Mouse (Mus musculus) midbrain, embryonic 16.5 days (tissue): ENCODE measurements around the gene Sall2. TPM values are rescaled to one million over a fixed set of nuclear protein-coding genes. Genes with fewer than 3 reads are reported as not detected.
"Not testable (repeated sequence)": the region's sequence is repeated elsewhere in the genome, so short reads cannot be mapped to it uniquely, and the experiment has no call there.

Experiments used
- ATAC-seq: fragments of 200-750 bp; cut with Nextera tagmentation; 2 replicates; pipeline ENCODE4 v1.8.0; 2017; ENCODE audit warnings: moderate TSS enrichment
- H3K27ac ChIP-seq: fragments of 300-500 bp; sonication (generic); 2 replicates; pipeline ENCODE4 v1.5.1; 2014; ENCODE audit warnings: mild to moderate bottlenecking, low read length, mixed read lengths
- H3K27me3 ChIP-seq: fragments of 300-500 bp; sonication (generic); 2 replicates; pipeline ENCODE4 v1.6.1; 2014; ENCODE audit warnings: low read depth, low read length, mixed read lengths; ENCODE audit not compliant: control insufficient read depth, insufficient read depth
- H3K36me3 ChIP-seq: fragments of 300-500 bp; sonication (generic); 2 replicates; pipeline ENCODE4 v1.6.1; 2014; ENCODE audit warnings: mild to moderate bottlenecking, low read length, moderate library complexity, mixed read lengths; ENCODE audit not compliant: control insufficient read depth, insufficient read depth
- H3K4me1 ChIP-seq: fragments of 300-500 bp; sonication (generic); 2 replicates; pipeline ENCODE4 v1.6.1; 2014; ENCODE audit warnings: mild to moderate bottlenecking, low read length, mixed read lengths; ENCODE audit not compliant: control insufficient read depth, insufficient read depth
- H3K4me2 ChIP-seq: fragments of 300-500 bp; sonication (generic); 2 replicates; pipeline ENCODE4 v1.6.1; 2014; ENCODE audit warnings: mild to moderate bottlenecking, low read length, mixed read lengths
- H3K4me3 ChIP-seq: fragments of 300-500 bp; sonication (generic); 2 replicates; pipeline ENCODE4 v1.5.1; 2014; ENCODE audit warnings: low read depth, mild to moderate bottlenecking, low read length, moderate library complexity, mixed read lengths
- H3K9ac ChIP-seq: fragments of 300-500 bp; sonication (generic); 2 replicates; pipeline ENCODE4 v1.6.1; 2014; ENCODE audit warnings: low read depth, low read length, mixed read lengths
- H3K9me3 ChIP-seq: fragments of 300-500 bp; sonication (generic); replicated peaks from 2 replicates; pipeline ENCODE4 v1.6.1; 2014; ENCODE audit warnings: mild to moderate bottlenecking, low read length, mixed read lengths; ENCODE audit not compliant: control insufficient read depth, poor library complexity, severe bottlenecking
- WGBS: fragments of 180-500 bp; shearing (Covaris S2); extraction: QIAGEN DNeasy Blood & Tissue Kit; methylation state at CpG from one replicate; pipeline ENCODE4 v1.1.7; 2014; 5-methylcytosine and 5-hydroxymethylcytosine counted together
- polyA plus RNA-seq: library from polyadenylated mRNA; unstranded; fragments of >200 nt; fragmentation: Nextera tagmentation; extraction: Ambion mirVana; gene quantifications from 2 replicates; pipeline ENCODE4 v1.2.1, GENCODE M21; 2015

Sall2 gene
- polyA plus RNA-seq, 1 experiment from 2014 or later, result 47.5 TPM

DNA sequence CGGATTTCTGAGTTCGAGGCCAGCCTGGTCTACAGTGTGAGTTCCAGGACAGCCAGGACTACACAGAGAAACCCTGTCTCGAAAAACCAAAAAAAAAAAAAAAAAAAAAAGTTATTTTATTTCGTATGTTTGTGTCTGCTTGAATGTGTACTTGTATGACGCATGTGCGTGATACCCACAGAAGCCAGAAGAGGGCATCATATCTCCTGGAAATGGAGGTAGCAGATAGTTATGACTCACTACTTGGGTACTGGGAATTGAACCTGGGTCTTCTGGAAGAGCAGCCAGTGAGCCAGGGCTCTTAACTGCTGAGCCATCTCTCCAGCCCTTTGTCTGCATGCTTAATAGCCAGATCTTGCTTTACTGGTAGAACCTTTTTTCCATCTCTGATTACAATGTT is 18.2 kb downstream of the Sall2 start:
- H3K4me1 ChIP-seq, result peaks cover 45% of the 10 kb centered on the region
- not testable (repeated sequence) for H3K9ac ChIP-seq, H3K4me3 ChIP-seq, H3K27ac ChIP-seq, H3K9me3 ChIP-seq, H3K27me3 ChIP-seq, ATAC-seq, H3K4me2 ChIP-seq
- WGBS, result 96% methylated on average over 5 of the region's 6 CpGs
- peaks cover 19% of the 10 kb centered on the region for H3K36me3 ChIP-seq

DNA sequence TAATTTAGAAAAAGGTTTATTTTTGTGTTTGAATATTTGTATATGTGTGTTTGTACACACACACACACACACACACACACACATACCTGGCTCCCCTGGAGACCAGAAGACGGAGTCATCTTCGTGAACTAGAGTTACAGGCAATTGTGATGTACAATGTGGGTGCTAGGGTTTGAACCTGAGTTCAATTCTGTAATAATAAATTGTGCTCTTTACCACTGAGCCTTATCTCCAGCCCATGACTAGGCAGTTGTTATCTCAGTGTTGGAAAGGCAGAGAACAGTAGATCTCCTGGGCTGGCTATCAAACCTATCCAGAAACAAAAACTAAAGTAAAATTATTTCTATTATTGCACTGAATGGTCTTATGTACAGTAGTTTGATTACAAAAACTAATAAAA is 22.5 kb downstream of the Sall2 start:
- 91% methylated on average over 2 of the region's 2 CpGs for WGBS
- Histone ChIP-seq H3K9me3 (no peaks in the 10 kb centered on the region), H3K9ac (no peak overlapping the region), H3K4me2 (no peak overlapping the region), H3K4me3 (no peak overlapping the region), H3K27ac (no peak overlapping the region), H3K4me1 (peaks cover 12% of the 10 kb centered on the region), H3K36me3 (no peaks in the 10 kb centered on the region), H3K27me3 (no peaks in the 10 kb centered on the region)
- ATAC-seq, result no peak

DNA sequence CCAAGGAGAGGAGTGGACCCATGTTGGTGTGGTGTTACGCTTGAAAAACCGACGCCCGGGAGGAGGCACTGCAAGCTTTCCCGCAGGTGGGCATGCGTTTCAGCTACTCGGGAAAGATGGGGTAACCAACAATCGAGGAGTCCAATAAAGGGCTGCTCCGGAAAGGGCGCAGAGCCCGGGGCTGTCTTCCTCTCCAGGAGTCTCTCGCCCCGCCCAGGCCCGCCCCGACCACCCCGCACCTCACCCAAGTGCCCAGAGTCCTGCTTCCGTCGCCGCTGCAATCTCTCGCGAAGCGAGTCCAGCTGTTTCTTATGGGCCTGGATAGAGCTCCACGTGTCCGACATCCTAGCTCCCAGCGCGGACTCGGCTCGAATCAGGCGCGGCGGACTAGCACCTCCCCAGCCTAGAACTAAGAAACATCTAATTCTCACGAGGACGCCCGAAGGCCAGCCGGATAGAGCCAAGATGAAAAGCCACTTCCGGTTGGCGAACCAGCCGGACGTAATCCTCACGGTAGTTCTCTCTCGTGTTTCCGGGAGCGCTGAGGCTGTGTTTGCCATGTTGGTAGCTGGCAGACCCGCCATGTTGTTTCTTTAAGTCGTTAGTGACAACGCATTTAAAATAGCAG is 23.8 kb downstream of the Sall2 start, which contains the start of gene Mettl3:
Gene Mettl3 (minus strand): TSS at position 485 of the 628 bp plus-strand sequence.
- peak; percentile 95 for ATAC-seq
- Histone ChIP-seq H3K27me3 (no peaks in the 10 kb centered on the region), H3K4me2 (peak within 1 kb of the TSS; percentile 83), H3K4me1 (peaks cover 9% of the 10 kb centered on the region), H3K9ac (peak within 1 kb of the TSS; percentile 75), H3K27ac (peak within 1 kb of the TSS; percentile 91), H3K9me3 (no peaks in the 10 kb centered on the region), H3K36me3 (peaks cover 3% of the 10 kb centered on the region; the same call in 1 of the 2 replicates), H3K4me3 (peak within 1 kb of the TSS; percentile 64)
- WGBS, result under 1% methylated on average over 45 of the region's 46 CpGs

DNA sequence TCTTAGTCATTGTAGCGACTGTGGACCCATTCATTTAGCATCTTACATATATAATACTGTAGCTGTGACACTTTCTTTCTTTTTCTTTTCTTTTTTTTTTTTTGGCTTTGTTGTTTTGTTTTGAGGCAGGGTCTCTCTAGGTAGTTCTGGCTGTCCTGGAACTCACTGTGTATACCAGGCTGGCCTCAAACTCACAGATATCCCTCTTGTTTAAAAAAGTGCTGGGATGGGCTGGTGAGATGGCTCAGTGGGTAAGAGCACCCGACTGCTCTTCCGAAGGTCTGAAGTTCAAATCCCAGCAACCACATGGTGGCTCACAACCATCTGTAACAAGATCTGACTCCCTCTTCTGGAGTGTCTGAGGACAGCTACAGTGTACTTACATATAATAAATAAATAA is 25.0 kb downstream of the Sall2 start:
- H3K27ac ChIP-seq, H3K9me3 ChIP-seq, H3K9ac ChIP-seq, H3K4me1 ChIP-seq, ATAC-seq, H3K27me3 ChIP-seq, H3K4me3 ChIP-seq: not testable (repeated sequence)
- WGBS, result 97% methylated on average over 3 of the region's 3 CpGs
- Histone ChIP-seq H3K36me3 (peaks cover 11% of the 10 kb centered on the region), H3K4me2 (peak overlapping the region; percentile 83)

DNA sequence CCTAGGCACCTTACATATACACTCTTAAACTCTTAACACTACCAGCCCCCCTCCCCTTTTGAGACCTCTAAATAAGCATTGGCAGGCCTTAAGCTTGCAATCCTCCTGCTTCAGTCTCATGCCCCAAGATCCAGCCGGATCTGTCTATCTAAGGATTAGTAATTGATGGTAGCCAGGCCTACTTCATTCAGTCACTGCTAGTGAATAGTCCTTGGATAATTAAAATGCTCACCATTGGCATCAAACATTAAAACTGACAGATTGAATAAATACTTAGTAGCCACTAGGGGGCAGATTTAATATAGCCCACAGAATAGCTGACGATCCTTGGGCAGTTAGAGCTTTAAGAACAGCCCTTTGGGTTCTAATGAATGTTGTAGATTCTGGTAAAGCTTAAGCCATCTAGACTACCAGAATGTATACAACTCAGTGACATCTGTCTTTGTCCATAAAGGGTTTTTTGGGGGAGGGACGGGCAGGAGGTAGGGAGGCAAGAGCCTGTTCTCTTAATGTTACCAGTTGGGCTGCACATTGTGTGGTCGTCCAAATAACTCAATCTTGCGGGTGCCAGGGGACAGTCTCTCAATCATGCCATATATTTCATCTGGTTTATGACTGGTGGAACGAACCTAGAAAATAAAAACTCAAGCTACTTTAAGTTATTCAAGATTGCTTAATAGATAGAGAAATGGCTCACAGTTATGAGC is 32.9 kb downstream of the Sall2 start:
- peak; percentile 69 for ATAC-seq
- H3K36me3 ChIP-seq, result peaks cover 52% of the 10 kb centered on the region
- H3K9me3 ChIP-seq, result no peaks in the 10 kb centered on the region
- H3K4me3 ChIP-seq, result no peak overlapping the region
- no peak overlapping the region for H3K9ac ChIP-seq
- no peak overlapping the region for H3K4me2 ChIP-seq
- no peaks in the 10 kb centered on the region for H3K4me1 ChIP-seq
- WGBS, result 61% methylated on average over 6 of the region's 6 CpGs
- no peaks in the 10 kb centered on the region for H3K27me3 ChIP-seq
- H3K27ac ChIP-seq, result no peak overlapping the region

DNA sequence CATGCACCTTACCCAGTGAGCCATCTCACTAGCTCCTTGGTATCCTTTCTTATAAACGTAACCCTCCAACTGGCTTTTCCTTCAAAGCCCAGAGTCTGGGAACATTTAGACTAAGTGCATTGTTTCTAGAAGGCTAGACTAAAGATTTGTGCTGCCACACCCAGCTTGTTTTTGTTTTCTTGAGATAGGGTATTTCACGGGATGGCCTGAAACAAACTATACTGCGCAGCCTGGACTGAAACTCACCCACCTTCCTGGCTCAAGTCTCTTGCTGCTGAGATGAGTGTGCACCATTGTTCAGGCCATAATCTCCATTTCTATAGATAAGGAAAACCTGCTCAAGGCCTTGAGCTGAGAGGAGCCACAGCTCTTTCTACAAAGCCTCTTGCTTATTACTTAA is 44.4 kb downstream of the Sall2 start:
- Histone ChIP-seq H3K4me1 (peaks cover 8% of the 10 kb centered on the region), H3K27me3 (no peaks in the 10 kb centered on the region), H3K9me3 (no peaks in the 10 kb centered on the region), H3K9ac (no peak overlapping the region), H3K4me3 (no peak overlapping the region), H3K36me3 (peaks cover 20% of the 10 kb centered on the region), H3K27ac (no peak overlapping the region), H3K4me2 (no peak overlapping the region)
- no peak for ATAC-seq
- WGBS, result 89% methylated on average over 3 of the region's 3 CpGs

DNA sequence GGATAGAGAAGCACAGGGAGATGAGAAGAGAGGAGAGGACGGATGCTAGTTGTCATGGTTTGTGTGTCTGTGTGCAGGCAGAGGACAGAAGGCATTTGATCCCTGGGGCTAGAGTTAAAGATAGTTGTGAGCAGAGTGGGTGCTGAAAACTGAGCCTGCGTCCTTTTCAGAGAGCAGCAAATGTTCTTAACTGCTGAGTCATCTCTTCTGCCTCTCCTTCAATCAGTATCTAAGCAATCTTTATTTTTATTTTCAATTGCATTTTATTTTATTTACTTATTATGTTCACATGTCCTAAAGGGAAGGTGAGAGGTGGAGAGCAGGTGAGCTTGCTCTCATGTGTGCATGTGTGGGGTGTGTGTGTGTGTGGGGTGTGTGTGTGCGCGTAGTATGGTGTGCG is 44.9 kb downstream of the Sall2 start:
- no peaks in the 10 kb centered on the region for H3K27me3 ChIP-seq
- H3K27ac ChIP-seq, result no peak overlapping the region

DNA sequence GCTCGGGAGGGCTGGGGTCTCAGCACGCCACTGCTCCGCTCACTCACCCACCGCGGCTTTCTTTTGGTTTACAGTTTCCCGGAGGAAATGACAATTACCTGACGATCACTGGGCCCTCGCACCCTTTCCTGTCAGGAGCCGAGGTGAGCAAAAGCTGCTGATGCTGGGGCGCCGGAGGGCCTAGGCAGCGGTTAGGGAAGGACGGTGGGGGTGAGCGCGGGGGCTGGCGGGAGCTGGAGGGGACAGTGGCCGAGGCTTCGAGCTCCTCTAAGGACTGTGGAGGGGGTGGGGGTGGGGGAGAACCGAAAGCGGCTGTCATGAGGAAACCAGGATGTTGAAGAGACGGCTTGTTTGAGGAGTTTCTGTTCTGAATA is 48.8 kb downstream of the Sall2 start:
- H3K9ac ChIP-seq, result peak overlapping the region; percentile 85
- H3K27me3 ChIP-seq, result no peaks in the 10 kb centered on the region
- H3K36me3 ChIP-seq, result no peaks in the 10 kb centered on the region; the same call in none of the 2 replicates
- WGBS, result 1% methylated on average over 20 of the region's 21 CpGs
- H3K9me3 ChIP-seq, result no peaks in the 10 kb centered on the region
- H3K4me3 ChIP-seq, result peak overlapping the region; percentile 83
- H3K4me1 ChIP-seq, result peaks cover 13% of the 10 kb centered on the region
- H3K4me2 ChIP-seq, result peak overlapping the region; percentile 72
- no peak for ATAC-seq
- H3K27ac ChIP-seq, result peak overlapping the region; percentile 85

More for the DNA sequence above, 44.9 kb downstream of the Sall2 start:
- H3K9me3 ChIP-seq, result no peaks in the 10 kb centered on the region
- no peak overlapping the region for H3K9ac ChIP-seq
- peaks cover 18% of the 10 kb centered on the region for H3K36me3 ChIP-seq
- no peak for ATAC-seq
- peaks cover 8% of the 10 kb centered on the region for H3K4me1 ChIP-seq
- H3K4me3 ChIP-seq, result no peak overlapping the region
- WGBS, result 97% methylated on average over 5 of the region's 5 CpGs
- H3K4me2 ChIP-seq, result no peak overlapping the region
